Mouse (Mus musculus) forebrain, embryonic 14.5 days (tissue): ENCODE data around the gene Cbx2. TPM values are rescaled to one million over a fixed set of nuclear protein-coding genes. Genes with fewer than 3 reads are reported as not detected.
A peak's percentile ranks its signal among the peaks of the same experiment; 100 is the strongest.

ENCODE experiments used
- ATAC-seq: fragments of 200-750 bp; cut with Nextera tagmentation; 2 replicates; pipeline ENCODE4 v1.8.0; 2017; ENCODE audit warnings: mild to moderate bottlenecking, moderate library complexity
- DNase-seq: peaks from one replicate; pipeline ENCODE4 v3.0.0-alpha.2; 2015; ENCODE audit warnings: low spot score
- H3K27ac ChIP-seq: fragments of 300-500 bp; sonication (generic); 2 replicates; pipeline ENCODE4 v1.5.1; 2014; ENCODE audit warnings: low read depth, mild to moderate bottlenecking, control low read depth, low read length, moderate library complexity
- H3K27me3 ChIP-seq: fragments of 300-500 bp; sonication (generic); replicated peaks from 2 replicates; pipeline ENCODE4 v1.6.1; 2014; ENCODE audit warnings: low read length, control low read depth, mixed read lengths; ENCODE audit not compliant: control insufficient read depth, insufficient read depth
- H3K36me3 ChIP-seq: fragments of 300-500 bp; sonication (generic); 2 replicates; pipeline ENCODE4 v1.6.1; 2014; ENCODE audit warnings: low read length, control low read depth; ENCODE audit not compliant: control insufficient read depth, insufficient read depth
- H3K4me1 ChIP-seq: fragments of 300-500 bp; sonication (generic); 2 replicates; pipeline ENCODE4 v1.6.1; 2014; ENCODE audit warnings: antibody characterized with exemption, low read length, control low read depth; ENCODE audit not compliant: control insufficient read depth, insufficient read depth
- H3K4me2 ChIP-seq: fragments of 300-500 bp; sonication (generic); 2 replicates; pipeline ENCODE4 v1.6.1; 2014; ENCODE audit warnings: mild to moderate bottlenecking, control low read depth, low read length
- H3K4me3 ChIP-seq: fragments of 300-500 bp; sonication (generic); 2 replicates; pipeline ENCODE4 v1.5.1; 2014; ENCODE audit warnings: low read depth, low read length, control low read depth
- H3K9ac ChIP-seq: fragments of 300-500 bp; sonication (generic); 2 replicates; pipeline ENCODE4 v1.6.1; 2014; ENCODE audit warnings: mild to moderate bottlenecking, low read length, control low read depth, moderate library complexity
- H3K9me3 ChIP-seq: fragments of 300-500 bp; sonication (generic); replicated peaks from 2 replicates; pipeline ENCODE4 v1.6.1; 2016; ENCODE audit warnings: low read length, control low read depth, mixed read lengths; ENCODE audit not compliant: control insufficient read depth
- WGBS: fragments of 180-500 bp; shearing (Covaris S2); extraction: QIAGEN DNeasy Blood & Tissue Kit; methylation state at CpG from one replicate; pipeline ENCODE4 v1.1.7; 2014; 5-methylcytosine and 5-hydroxymethylcytosine counted together
- polyA plus RNA-seq: library from polyadenylated mRNA; unstranded; fragments of >200 nt; fragmentation: Nextera tagmentation; extraction: Ambion mirVana; gene quantifications from 2 replicates; pipeline ENCODE4 v1.2.1, GENCODE M21; 2014

Gene Cbx2
- polyA plus RNA-seq, 1 experiment from 2014 or later, result 19.2 TPM

DNA sequence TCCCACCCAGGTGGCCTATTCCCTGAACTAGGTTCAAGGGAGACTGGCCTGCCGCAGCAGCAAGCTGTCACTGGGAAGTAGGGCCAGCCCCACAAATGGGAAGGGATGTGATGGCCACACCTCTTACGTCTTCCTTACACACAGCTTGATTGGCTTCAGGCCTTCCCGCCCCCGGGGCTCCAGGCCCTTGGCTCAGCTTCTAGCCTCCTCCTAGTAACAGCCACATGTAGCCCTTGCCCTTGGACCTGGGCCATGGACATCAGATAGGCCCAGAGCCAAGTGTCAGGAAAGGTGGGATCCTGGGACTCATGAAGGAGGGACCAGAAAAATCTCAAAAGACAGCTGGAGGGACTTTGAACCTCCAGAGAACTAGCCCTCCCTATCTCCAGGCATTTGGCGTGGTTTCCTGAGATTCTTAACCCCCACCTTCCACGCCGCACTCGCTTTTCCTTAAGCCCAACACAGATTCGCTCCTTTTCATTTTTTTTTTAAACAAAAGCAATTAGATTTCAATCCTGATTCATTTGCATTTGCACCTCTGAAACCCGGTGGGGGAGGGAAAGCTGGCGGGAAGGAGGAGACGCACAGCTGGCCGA is 30.0 kb downstream of the Cbx2 start:
- H3K4me2 ChIP-seq, result peak overlapping the region; percentile 98
- H3K4me1 ChIP-seq, result peaks cover 36% of the 10 kb centered on the region
- H3K27ac ChIP-seq, result peak overlapping the region; percentile 93
- ATAC-seq, result no peak
- DNase-seq, result peak; percentile 63
- no peaks in the 10 kb centered on the region for H3K9me3 ChIP-seq
- peak overlapping the region; percentile 63 for H3K9ac ChIP-seq
- no peaks in the 10 kb centered on the region for H3K36me3 ChIP-seq
- H3K27me3 ChIP-seq, result peaks cover 67% of the 10 kb centered on the region
- 3% methylated on average over 13 of the region's 13 CpGs for WGBS
- peak overlapping the region; percentile 35 for H3K4me3 ChIP-seq

DNA sequence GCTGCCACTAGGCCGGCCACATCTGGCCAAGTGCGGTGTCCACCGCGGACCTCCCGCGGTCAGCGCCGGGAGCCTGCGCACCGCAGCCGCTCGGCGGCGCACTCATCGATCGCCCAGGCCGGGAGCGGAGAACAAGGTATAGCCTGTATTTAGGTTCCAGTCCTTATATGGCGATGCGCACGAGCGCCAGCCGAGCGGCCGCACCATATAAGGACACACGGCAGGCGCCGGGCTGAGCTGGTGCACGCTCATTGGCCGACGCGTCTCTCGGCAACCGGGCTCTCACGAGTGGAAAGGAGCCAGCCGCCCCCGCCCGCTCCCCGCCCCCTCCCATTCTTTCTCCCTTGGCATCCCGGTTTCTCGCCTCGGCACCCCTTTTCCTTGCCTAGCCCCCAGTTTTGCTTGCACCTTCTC is 30.5 kb downstream of the Cbx2 start:
- under 1% methylated on average over 38 of the region's 42 CpGs for WGBS
- DNase-seq (peak; percentile 98), ATAC-seq (peak; percentile 94)
- Histone ChIP-seq H3K36me3 (no peaks in the 10 kb centered on the region), H3K27me3 (peaks cover 67% of the 10 kb centered on the region), H3K27ac (peak overlapping the region; percentile 93), H3K9me3 (no peaks in the 10 kb centered on the region), H3K9ac (peak overlapping the region; percentile 63), H3K4me2 (peak overlapping the region; percentile 98), H3K4me3 (peak overlapping the region; percentile 35), H3K4me1 (peaks cover 37% of the 10 kb centered on the region)

GRCm38 (mm10) chr11:119053738-119054350 is 31.1 kb downstream of the Cbx2 start:
- Histone ChIP-seq H3K27me3 (peaks cover 67% of the 10 kb centered on the region), H3K9me3 (no peaks in the 10 kb centered on the region), H3K4me1 (peaks cover 42% of the 10 kb centered on the region), H3K4me3 (peak overlapping the region; percentile 35), H3K27ac (peak overlapping the region; percentile 93), H3K9ac (peak overlapping the region; percentile 62), H3K36me3 (no peaks in the 10 kb centered on the region), H3K4me2 (peak overlapping the region; percentile 98)
- ATAC-seq (peak; percentile 50), DNase-seq (peak; percentile 89)
- under 1% methylated on average over 29 of the region's 35 CpGs for WGBS

DNA sequence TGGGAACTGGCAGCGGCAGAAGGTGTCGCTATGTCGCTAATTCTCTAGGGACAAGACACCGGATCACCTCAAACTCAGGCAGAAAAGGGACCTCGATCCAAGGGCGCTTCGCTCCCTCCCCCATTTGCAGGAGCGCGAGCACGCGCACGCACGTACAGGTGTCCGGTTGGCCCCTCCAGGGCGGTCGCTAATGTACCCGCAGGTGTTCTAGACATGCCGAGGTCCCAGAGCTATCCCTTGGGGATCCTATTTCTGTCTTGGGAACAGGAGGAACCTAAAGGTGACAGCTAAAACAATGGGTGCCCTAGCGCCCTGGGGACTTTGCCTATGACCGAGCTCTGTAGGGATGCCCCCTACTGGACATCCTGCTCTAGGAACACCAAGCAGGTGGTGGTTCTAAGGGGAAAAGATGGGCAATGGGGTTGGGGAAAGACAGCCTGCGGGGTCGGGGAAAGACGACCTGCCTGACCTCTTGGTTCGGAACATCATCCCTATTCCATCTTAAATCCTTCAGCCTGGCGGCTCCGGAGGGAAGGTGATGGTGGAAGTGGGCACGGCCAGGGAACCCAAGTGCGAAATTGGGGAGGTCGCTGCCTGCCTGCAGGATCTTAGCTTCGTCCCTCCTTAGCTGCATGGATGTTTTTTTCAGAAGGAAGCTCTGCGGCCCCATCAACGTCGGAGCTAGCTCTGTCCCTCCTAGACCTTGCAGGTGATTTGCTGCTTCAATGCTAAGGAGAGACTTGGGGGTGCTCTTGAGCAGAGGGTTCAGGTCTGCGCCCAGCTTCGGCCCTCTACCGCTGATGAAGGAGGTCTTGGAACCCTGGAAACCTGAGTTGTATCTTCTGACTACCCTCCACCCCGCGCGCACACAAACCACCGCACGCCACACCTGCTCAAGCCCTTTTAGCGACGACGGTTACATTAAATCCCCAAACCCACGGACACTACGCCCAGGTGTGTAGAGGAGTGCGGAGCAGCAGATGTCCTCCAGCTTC is 31.9 kb downstream of the Cbx2 start:
- peak overlapping the region; percentile 98 for H3K4me2 ChIP-seq
- peaks cover 67% of the 10 kb centered on the region for H3K27me3 ChIP-seq
- peaks cover 42% of the 10 kb centered on the region for H3K4me1 ChIP-seq
- H3K4me3 ChIP-seq, result peak overlapping the region; percentile 57
- no peaks in the 10 kb centered on the region for H3K36me3 ChIP-seq
- DNase-seq, result no peak
- 2% methylated on average over 47 of the region's 47 CpGs for WGBS
- H3K27ac ChIP-seq, result peak overlapping the region; percentile 93
- H3K9me3 ChIP-seq, result no peaks in the 10 kb centered on the region
- ATAC-seq, result no peak
- peak overlapping the region; percentile 62 for H3K9ac ChIP-seq

- Histone ChIP-seq H3K36me3 (no peaks in the 10 kb centered on the region), H3K27ac (no peak overlapping the region), H3K9me3 (no peaks in the 10 kb centered on the region), H3K27me3 (peaks cover 67% of the 10 kb centered on the region), H3K9ac (peak overlapping the region; percentile 96), H3K4me1 (peaks cover 42% of the 10 kb centered on the region), H3K4me2 (peak overlapping the region; percentile 98), H3K4me3 (peak overlapping the region; percentile 57)
- no peak for DNase-seq
- no peak for ATAC-seq
- WGBS, result 1% methylated on average over 32 of the region's 32 CpGs
Measured at GRCm38 (mm10) chr11:119055571-119056131, 32.9 kb downstream of the Cbx2 start.

DNA sequence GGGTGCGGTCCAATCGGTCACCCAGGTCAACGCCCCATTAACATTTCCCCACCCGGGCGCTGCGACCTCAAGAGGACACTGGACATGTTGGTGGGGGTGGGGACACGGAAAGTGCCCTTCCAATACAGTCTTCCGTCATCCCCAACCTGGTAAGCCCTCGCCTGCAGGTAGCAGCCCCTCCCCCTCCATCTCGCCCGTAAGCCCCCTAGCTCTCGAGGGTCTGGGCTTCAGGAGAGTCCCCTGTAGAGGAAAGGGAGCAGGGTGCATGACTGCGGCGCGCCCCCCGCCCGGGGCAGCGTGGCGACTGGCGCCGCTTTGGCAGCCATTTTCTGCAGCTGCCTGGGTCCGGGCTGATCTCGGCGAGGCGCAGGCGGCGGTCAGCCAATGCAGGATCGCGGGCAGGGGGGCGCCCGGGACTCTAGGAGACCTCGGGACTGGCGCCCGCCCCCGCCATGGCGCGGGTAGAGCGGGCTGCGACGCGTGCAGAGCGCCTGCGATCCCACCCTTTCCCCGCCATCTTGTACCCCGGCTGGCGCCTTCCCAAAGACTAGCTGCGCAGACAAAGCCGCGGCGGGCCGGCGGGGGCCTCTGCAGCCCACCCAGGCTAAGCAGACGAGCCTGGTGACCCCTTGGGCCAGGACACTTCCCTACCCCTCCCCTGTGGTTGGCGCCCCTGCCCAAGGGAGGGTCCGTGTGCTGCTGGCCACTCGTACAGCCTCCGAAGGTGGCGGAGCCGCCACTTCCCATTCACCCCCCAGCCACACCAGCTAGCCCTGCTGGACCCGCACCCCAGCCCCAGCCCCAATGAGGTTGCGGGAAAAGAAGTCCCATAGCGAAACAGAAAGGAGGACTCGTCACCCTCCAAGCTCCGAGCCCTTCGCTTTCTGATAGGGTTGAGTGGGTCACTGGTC is 33.8 kb downstream of the Cbx2 start:
- Histone ChIP-seq H3K27ac (peak overlapping the region; percentile 82), H3K36me3 (no peaks in the 10 kb centered on the region), H3K9ac (peak overlapping the region; percentile 96), H3K4me2 (peak overlapping the region; percentile 98), H3K4me1 (peaks cover 42% of the 10 kb centered on the region), H3K4me3 (peak overlapping the region; percentile 57), H3K27me3 (peaks cover 59% of the 10 kb centered on the region), H3K9me3 (no peaks in the 10 kb centered on the region)
- DNase-seq (peak; percentile 76), ATAC-seq (0 out of 2 replicates have a peak, but pooled peaks have one; percentile 6)
- WGBS, result under 1% methylated on average over 52 of the region's 65 CpGs

DNA sequence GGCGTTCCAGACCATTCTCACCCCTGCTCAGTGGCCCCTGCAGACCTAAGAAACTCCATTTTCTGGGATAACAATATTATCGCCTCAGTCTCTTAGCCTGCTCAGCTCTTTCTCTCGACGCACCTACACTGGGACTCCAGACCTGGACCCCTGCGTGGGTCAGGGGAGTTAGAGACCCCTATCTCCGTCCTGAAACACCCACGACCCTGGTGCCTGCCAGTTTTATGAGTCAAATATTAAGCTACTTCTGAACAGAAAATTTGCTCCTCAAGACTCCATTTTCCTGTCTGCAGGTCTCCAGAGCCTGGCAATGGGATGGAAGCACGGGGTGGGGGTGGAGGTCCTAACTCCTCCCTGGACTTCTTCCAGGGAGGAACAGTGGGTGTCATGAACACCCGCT is 34.5 kb downstream of the Cbx2 start:
- Histone ChIP-seq H3K4me3 (peak overlapping the region; percentile 57), H3K27ac (0 out of 2 replicates have a peak overlapping the region, but pooled peaks have one; percentile 82), H3K4me1 (peaks cover 38% of the 10 kb centered on the region), H3K27me3 (peaks cover 53% of the 10 kb centered on the region), H3K9ac (peak overlapping the region; percentile 96), H3K4me2 (peak overlapping the region; percentile 98), H3K9me3 (no peaks in the 10 kb centered on the region), H3K36me3 (no peaks in the 10 kb centered on the region)
- DNase-seq, result no peak
- ATAC-seq, result no peak
- WGBS, result 3% methylated on average over 9 of the region's 9 CpGs
